Mouse (Mus musculus) heart, postnatal 0 days (tissue): ENCODE measurements around the gene Hmgcl.

Experiments used
- CTCF ChIP-seq: IDR thresholded peaks from 2 replicates; pipeline ENCODE4 v1.5.1; 2016; ENCODE audit warnings: antibody characterized with exemption, control low read depth, low read depth
- EP300 ChIP-seq: IDR thresholded peaks from 2 replicates; pipeline ENCODE4 v1.6.1; 2016; ENCODE audit warnings: antibody characterized with exemption, low read depth

DNA sequence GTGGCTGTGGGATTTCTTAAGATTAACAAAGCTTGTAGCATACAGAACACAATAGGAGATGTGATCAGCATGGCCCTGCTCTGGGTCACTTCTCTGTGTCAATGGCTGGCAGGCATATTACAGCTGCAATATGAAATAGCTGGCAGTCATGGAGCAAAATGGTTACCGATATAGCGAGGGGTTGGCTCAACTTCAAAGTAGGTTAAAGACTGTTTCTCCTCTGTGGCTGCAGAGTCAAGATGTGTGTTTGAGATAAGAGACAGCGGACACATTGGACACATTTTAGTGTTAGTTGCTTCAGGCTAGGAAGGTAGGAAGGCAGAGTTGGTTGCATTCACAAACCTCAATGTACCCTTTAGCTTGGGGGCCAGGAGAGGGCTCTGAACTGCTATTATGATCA is 39.6 kb upstream of the Hmgcl start:
- TF ChIP-seq CTCF: no peak
- no peak for TF ChIP-seq EP300
